Mouse (Mus musculus) thymus, adult 2 months (tissue): ENCODE data around the gene Fam136a. TPM values are rescaled to one million over a fixed set of nuclear protein-coding genes. Genes with fewer than 3 reads are reported as not detected.

Experiments
- DNase-seq: peaks from one replicate; pipeline ENCODE4 v3.0.0; 2021
- H3K27ac ChIP-seq: fragments of 200-500 bp; 2 replicates; pipeline ENCODE4 v1.5.1; 2012; ENCODE audit warnings: low read length, control low read depth; ENCODE audit not compliant: control insufficient read depth, insufficient read depth
- H3K27me3 ChIP-seq: fragments of 200-500 bp; 2 replicates; pipeline ENCODE4 v1.6.1; 2012; ENCODE audit warnings: mild to moderate bottlenecking, low read length, moderate library complexity, mixed read lengths; ENCODE audit not compliant: control insufficient read depth, insufficient read depth
- H3K36me3 ChIP-seq: fragments of 200-500 bp; 2 replicates; pipeline ENCODE4 v1.6.1; 2012; ENCODE audit warnings: mild to moderate bottlenecking, low read length, moderate library complexity; ENCODE audit not compliant: control insufficient read depth, insufficient read depth
- H3K4me1 ChIP-seq: fragments of 200-500 bp; replicated peaks from 2 replicates; pipeline ENCODE4 v1.6.1; 2012; ENCODE audit warnings: low read length; ENCODE audit not compliant: control insufficient read depth, insufficient read depth
- H3K4me3 ChIP-seq: fragments of 200-500 bp; 2 replicates; pipeline ENCODE4 v1.5.1; 2012; ENCODE audit warnings: mild to moderate bottlenecking, low read length, control low read depth, moderate library complexity; ENCODE audit not compliant: control insufficient read depth, insufficient read depth
- CTCF ChIP-seq: fragments of 200-500 bp; IDR thresholded peaks from 2 replicates; pipeline ENCODE4 v1.5.1; 2012; ENCODE audit warnings: mild to moderate bottlenecking, control low read depth, low read length, moderate library complexity, borderline replicate concordance; ENCODE audit not compliant: control insufficient read depth, poor library complexity, insufficient read depth; ENCODE audit errors: extremely low read depth
- POLR2A ChIP-seq: fragments of 200-500 bp; IDR thresholded peaks from 2 replicates; pipeline ENCODE4 v1.6.1; 2012; ENCODE audit warnings: mild to moderate bottlenecking, low read length, control low read depth, moderate library complexity; ENCODE audit not compliant: control insufficient read depth, poor library complexity, insufficient read depth; ENCODE audit errors: extremely low read depth
- WGBS: fragments of 180-500 bp; shearing (Covaris S2); methylation state at CpG from one replicate; pipeline ENCODE4 v1.1.7; 2018; 5-methylcytosine and 5-hydroxymethylcytosine counted together
- polyA plus RNA-seq: library from polyadenylated mRNA; depleted of rRNA; stranded (reverse); fragments of >200 nt; gene quantifications from 2 replicates; pipeline ENCODE4 v1.2.3, GENCODE M21; 2012

Fam136a gene
- polyA plus RNA-seq, 1 experiment, result 14.3 TPM

DNA sequence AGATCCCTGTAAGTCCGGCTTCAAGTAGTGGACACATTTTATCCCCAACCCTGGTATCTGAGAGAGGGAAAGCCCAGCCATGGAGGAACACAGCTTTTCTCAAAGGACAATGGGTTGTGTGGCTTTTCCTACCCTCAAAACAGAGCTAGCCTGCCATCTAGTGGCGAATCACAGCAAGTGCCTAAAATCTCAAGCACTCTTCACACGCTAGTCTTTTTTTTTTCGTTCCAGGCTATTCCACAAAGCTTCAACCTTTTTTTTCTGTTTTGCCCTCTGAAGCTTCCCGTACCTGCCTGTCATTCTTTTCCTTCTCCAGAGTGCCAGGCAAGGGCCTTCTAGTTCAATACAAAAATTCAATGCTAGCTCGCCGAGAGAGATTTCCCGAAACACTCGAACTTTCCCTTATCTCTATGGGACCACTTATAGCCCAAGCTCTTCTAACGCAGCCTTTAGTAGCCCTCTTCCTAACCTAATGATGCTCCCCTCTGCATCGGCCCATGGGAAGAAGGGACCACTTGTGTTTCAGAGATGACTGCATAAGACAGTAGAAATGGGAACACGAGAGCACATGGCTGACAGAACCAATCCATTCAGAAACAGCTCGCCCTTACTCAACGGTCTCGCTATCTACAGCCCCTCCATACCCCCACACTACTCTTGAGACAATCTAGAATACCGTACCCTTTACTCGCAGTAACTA lies 854 bp upstream of the Fam136a start:
- H3K27ac ChIP-seq, result no peak overlapping the region
- WGBS, result 1% methylated on average over 17 of the region's 17 CpGs
- TF ChIP-seq CTCF (no peak), POLR2A (no peak)

DNA sequence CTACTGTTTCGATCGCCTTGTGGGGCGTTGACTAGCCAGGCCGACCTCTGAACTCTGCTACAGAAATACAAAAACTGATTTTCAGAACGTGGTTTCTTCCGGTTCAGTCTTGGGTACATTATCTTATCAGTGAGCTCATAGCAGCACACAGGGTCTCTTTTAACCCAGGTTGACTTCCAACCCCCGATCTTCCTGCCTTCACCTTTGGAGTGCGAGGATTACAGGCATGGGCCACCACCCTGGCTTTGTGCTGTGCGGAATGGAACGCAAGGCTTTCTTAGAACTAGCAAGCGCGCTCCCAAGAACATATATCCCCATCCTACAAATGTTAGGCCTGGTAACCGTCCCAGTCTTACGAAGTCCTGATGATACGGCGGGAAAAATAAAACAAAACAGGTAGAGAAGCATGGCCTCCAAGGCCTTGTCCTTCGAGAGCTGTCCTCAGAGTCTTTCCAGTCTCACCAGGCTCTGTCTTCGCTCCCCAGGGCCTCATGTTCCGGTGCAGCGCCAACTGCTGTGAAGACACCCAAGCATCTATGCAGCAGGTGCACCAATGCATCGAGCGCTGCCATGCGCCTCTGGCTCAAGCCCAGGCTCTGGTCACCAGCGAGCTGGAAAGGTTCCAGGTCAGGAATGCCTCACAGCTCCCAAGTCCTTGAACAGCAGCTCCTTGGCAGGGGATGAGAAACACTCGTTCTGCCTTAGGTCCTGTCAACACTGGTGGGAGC lies 843 bp downstream of the Fam136a start:
- DNase-seq, result no peak
- WGBS, result 55% methylated on average over 25 of the region's 25 CpGs
- Histone ChIP-seq H3K4me3 (peak overlapping the region; percentile 71), H3K36me3 (no peaks in the 10 kb centered on the region), H3K4me1 (peaks cover 12% of the 10 kb centered on the region), H3K27ac (peak overlapping the region; percentile 40; the same call in 1 of the 2 replicates), H3K27me3 (no peaks in the 10 kb centered on the region)
- no peak for TF ChIP-seq POLR2A
- TF ChIP-seq CTCF, result no peak

More for the DNA sequence above, 854 bp upstream of the Fam136a start:
- Histone ChIP-seq H3K27me3 (no peaks in the 10 kb centered on the region), H3K4me3 (peak overlapping the region; percentile 34), H3K4me1 (peaks cover 7% of the 10 kb centered on the region), H3K36me3 (no peaks in the 10 kb centered on the region)
- DNase-seq, result peak; percentile 77

DNA sequence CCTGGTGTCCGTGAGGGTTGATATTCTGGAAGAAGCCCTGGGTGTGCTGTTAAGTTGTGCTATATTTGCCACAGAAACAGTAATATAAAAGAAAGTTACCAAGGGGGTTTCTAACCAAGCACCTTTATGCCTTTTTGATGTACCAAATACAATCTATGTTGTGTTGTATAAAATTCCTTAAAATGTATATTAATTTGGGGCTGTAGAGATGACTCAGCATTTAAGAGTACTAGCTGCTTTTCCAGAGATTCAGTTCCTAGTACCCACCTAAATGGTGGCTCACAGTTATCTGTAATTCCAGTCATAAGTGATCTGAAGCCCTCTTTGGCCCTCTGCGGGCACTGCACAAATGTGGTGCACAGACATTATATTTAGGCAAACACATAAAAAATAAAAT lies 1.4 kb downstream of the Fam136a start:
- peaks cover 12% of the 10 kb centered on the region for H3K4me1 ChIP-seq
- no peak for TF ChIP-seq CTCF
- no peak for TF ChIP-seq POLR2A
- H3K36me3 ChIP-seq, result no peaks in the 10 kb centered on the region
- H3K4me3 ChIP-seq, result no peak overlapping the region
- no peak for DNase-seq
- 99% methylated on average over 2 of the region's 2 CpGs for WGBS
- H3K27me3 ChIP-seq, result no peaks in the 10 kb centered on the region
- H3K27ac ChIP-seq, result no peak overlapping the region

DNA sequence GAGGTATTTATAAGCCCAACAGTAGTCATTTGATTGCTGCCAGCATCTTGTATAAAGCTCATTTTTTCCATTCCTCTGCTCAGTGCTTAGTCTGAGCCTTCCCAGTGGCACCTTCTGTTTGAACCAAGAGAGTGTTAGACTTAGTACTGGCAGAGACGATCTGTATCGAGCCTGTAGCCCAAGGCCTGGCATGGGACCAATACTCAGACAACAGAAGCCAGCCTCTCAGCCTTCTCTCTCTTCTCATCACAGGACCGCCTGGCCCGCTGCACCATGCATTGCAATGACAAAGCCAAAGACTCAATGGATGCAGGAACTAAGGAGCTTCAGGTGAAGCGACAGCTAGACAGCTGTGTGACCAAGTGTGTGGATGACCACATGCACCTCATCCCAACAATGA lies 3.0 kb downstream of the Fam136a start:
- H3K36me3 ChIP-seq, result no peaks in the 10 kb centered on the region
- WGBS, result 95% methylated on average over 5 of the region's 5 CpGs
- no peak overlapping the region for H3K4me3 ChIP-seq
- H3K27ac ChIP-seq, result no peak overlapping the region
- TF ChIP-seq POLR2A (no peak), CTCF (no peak)
- peaks cover 14% of the 10 kb centered on the region for H3K4me1 ChIP-seq
- no peaks in the 10 kb centered on the region for H3K27me3 ChIP-seq
- DNase-seq, result no peak

DNA sequence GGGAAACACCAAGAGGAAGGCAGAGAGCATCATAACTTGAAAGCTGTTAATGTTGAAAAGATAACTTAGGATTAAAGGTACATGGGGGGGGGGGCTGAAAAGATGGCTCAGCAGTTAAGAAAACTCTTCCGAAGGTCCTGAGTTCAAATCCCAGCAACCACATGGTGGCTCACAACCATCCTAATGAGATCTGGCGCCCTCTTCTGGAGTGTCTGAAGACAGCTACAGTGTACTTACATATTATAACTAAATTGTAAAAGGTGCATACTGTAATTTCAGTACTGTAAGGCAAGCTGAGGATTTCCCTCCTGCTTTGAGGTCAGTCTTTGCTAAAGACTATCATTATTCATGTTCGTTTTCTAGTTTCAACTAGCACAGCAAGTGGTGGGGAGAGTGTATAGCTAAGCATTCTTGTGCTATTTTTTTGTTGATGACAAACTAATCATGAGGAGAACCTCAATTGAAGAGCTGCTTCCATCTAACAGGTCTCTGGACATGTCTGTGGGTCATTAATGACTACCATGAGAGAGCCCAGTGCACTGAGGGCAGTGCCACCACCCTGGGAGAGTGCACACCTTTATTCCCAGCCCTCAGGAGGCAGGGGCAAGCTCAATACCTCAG lies 4.8 kb downstream of the Fam136a start:
- H3K27me3 ChIP-seq, result no peaks in the 10 kb centered on the region
- TF ChIP-seq POLR2A, result no peak
- TF ChIP-seq CTCF, result no peak
- no peak overlapping the region for H3K27ac ChIP-seq
- WGBS, result 81% methylated on average over 3 of the region's 3 CpGs
- no peak overlapping the region for H3K4me3 ChIP-seq
- H3K4me1 ChIP-seq, result peaks cover 14% of the 10 kb centered on the region
- DNase-seq, result peak; percentile 34
- H3K36me3 ChIP-seq, result no peaks in the 10 kb centered on the region

DNA sequence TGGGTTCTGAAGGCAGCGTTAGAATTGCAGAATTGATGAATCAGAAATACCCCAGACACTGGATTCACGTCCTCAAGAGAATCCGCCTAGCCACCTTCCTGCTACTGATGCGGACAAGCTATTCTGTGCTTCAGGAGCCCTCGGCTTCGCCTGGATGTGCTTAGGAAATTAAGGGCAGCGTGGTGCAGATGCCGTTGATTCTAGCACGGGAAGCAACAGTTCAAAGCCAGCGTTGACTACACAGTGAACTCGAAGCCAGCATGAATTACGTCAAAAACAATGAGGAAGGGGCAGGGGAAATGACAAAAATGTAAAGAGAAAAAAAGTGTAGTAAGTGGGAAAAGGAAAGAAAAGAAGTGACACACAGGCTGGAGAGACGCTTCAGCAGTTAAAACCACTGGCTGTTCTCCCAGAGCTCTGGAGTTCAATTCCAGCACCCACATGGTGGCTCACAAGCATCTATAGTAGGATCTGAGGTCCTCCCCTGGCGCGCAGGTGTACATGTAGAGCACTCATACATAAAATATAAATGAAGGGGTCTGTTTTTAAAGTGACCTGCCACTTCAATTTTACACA lies 5.4 kb downstream of the Fam136a start, which contains the start of gene Snrpg:
Gene Snrpg (plus strand): TSS at position 541 of the 576 bp plus-strand sequence.
- H3K4me1 ChIP-seq, result peaks cover 14% of the 10 kb centered on the region
- H3K4me3 ChIP-seq, result peak within 1 kb of the TSS; percentile 82
- H3K27ac ChIP-seq, result peak within 1 kb of the TSS; percentile 68
- TF ChIP-seq POLR2A (no peak), CTCF (no peak)
- no peaks in the 10 kb centered on the region for H3K27me3 ChIP-seq
- DNase-seq, result peak; percentile 20
- no peaks in the 10 kb centered on the region for H3K36me3 ChIP-seq
- 15% methylated on average over 15 of the region's 15 CpGs for WGBS
